Mouse (Mus musculus) cortical plate, adult 2 months (tissue): ENCODE data around the gene Fam131c.

ENCODE experiments used
- CTCF ChIP-seq: fragments of 200-500 bp; IDR thresholded peaks from 2 replicates; pipeline ENCODE4 v1.5.1; 2011; ENCODE audit warnings: mild to moderate bottlenecking, control low read depth, low read length; ENCODE audit not compliant: insufficient read depth; ENCODE audit errors: extremely low read depth
- POLR2A ChIP-seq: fragments of 200-500 bp; IDR thresholded peaks from 2 replicates; pipeline ENCODE4 v1.6.1; 2011; ENCODE audit warnings: mild to moderate bottlenecking, low read length, control low read depth; ENCODE audit not compliant: insufficient read depth; ENCODE audit errors: extremely low read depth

GRCm38 (mm10) chr4:141394751-141395150, 26.7 kb downstream of the Fam131c start:
- TF ChIP-seq CTCF: no peak
- TF ChIP-seq POLR2A: no peak
